Mouse (Mus musculus) right cerebral cortex, postnatal 36 days (tissue): ENCODE results near the gene Banp.

Experiments
- DNase-seq, 2 experiments: peaks; one replicate each; pipeline ENCODE4 v3.0.0; 2022; ENCODE audit warnings: low spot score in 2 of 2, mixed read lengths in 1 of 2

The Banp gene

GRCm38 (mm10) chr8:121950749-121951655 is 1.5 kb downstream of the Banp start:
- peak; percentile 40 to 45 for DNase-seq

- DNase-seq: no peak
Measured at GRCm38 (mm10) chr8:121951656-121952009, 2.1 kb downstream of the Banp start.

GRCm38 (mm10) chr8:121952122-121952521 is 2.6 kb downstream of the Banp start:
- DNase-seq: no peak

GRCm38 (mm10) chr8:121952800-121953199 is 3.2 kb downstream of the Banp start:
- no peak for DNase-seq

- DNase-seq: no peak
Measured at GRCm38 (mm10) chr8:121953821-121954545, 4.4 kb downstream of the Banp start.

- DNase-seq: no peak
Measured at GRCm38 (mm10) chr8:121954981-121955555, 5.5 kb downstream of the Banp start.

GRCm38 (mm10) chr8:121955825-121956500 is 6.4 kb downstream of the Banp start:
- no peak for DNase-seq

- DNase-seq: no peak
Measured at GRCm38 (mm10) chr8:121958395-121958794, 8.8 kb downstream of the Banp start.

GRCm38 (mm10) chr8:121962892-121963291 is 13.3 kb downstream of the Banp start:
- no peak for DNase-seq

GRCm38 (mm10) chr8:121964716-121965512 is 15.4 kb downstream of the Banp start:
- DNase-seq: no peak

GRCm38 (mm10) chr8:121966110-121966509 is 16.6 kb downstream of the Banp start:
- no peak for DNase-seq

- no peak for DNase-seq
Measured at GRCm38 (mm10) chr8:121966714-121967448, 17.3 kb downstream of the Banp start.

- no peak for DNase-seq
Measured at GRCm38 (mm10) chr8:121967977-121968376, 18.4 kb downstream of the Banp start.

- DNase-seq: no peak
Measured at GRCm38 (mm10) chr8:121968542-121968941, 19.0 kb downstream of the Banp start.

- DNase-seq: no peak
Measured at GRCm38 (mm10) chr8:121970225-121970624, 20.7 kb downstream of the Banp start.

- DNase-seq: no peak
Measured at GRCm38 (mm10) chr8:121971488-121972058, 22.0 kb downstream of the Banp start.

- no peak for DNase-seq
Measured at GRCm38 (mm10) chr8:121973906-121974305, 24.4 kb downstream of the Banp start.

- no peak for DNase-seq
Measured at GRCm38 (mm10) chr8:121977819-121978590, 28.5 kb downstream of the Banp start.

GRCm38 (mm10) chr8:121978670-121979069 is 29.1 kb downstream of the Banp start:
- no peak for DNase-seq
